Mouse (Mus musculus) heart, embryonic 15.5 days (tissue): ENCODE data around the gene Tbl2. TPM values are rescaled to one million over a fixed set of nuclear protein-coding genes. Genes with fewer than 3 reads are reported as not detected.

Experiments used
- microRNA-seq: library from miRNA; unstranded; fragments of <30 nt; microRNA quantifications from one replicate; pipeline ENCODE4, GENCODE M21; 2016
- polyA plus RNA-seq: library from polyadenylated mRNA; unstranded; fragments of >200 nt; fragmentation: Nextera tagmentation; extraction: Ambion mirVana; gene quantifications from 2 replicates; pipeline ENCODE4 v1.2.1, GENCODE M21; 2015

Gene Tbl2
- polyA plus RNA-seq, 1 experiment from 2014 or later = 17.2 TPM

Small RNA genes within 50 kb of the gene (microRNA-seq; reads per million reads assigned to microRNA genes)
- not detected for gene Gm25315

Other genes starting within 250 kb of the Tbl2 start
- gene Tmem270, start 242.9 kb upstream of the Tbl2 start, polyA plus RNA-seq = not detected in 2 replicates
- gene Cldn13, start 234.1 kb upstream of the Tbl2 start, polyA plus RNA-seq = 0.43 and 1.9 TPM in 2 replicates
- gene Mettl27, start 217.3 kb upstream of the Tbl2 start, polyA plus RNA-seq = 6.6 and 11.7 TPM in 2 replicates
- gene Cldn4, start 202.7 kb upstream of the Tbl2 start, polyA plus RNA-seq = 1.1 and 4.2 TPM in 2 replicates
- 7.7 and 18.1 TPM in 2 replicates for gene Cldn3, start 163.4 kb upstream of the Tbl2 start, polyA plus RNA-seq
- 70.0 and 74.5 TPM in 2 replicates for gene Abhd11, start 140.5 kb upstream of the Tbl2 start, polyA plus RNA-seq
- gene Stx1a, start 126.2 kb upstream of the Tbl2 start, polyA plus RNA-seq = 6.2 and 10.2 TPM in 2 replicates
- gene Dnajc30, start 85.5 kb upstream of the Tbl2 start, polyA plus RNA-seq = 27.2 and 32.1 TPM in 2 replicates
- gene Bud23, start 84.7 kb upstream of the Tbl2 start, polyA plus RNA-seq = 49.4 and 68.2 TPM in 2 replicates
- gene Vps37d, start 71.4 kb upstream of the Tbl2 start, polyA plus RNA-seq = 2.5 and 4.1 TPM in 2 replicates
- gene Mlxipl, start 59.8 kb upstream of the Tbl2 start, polyA plus RNA-seq = 1.4 and 2.2 TPM in 2 replicates
- gene Bcl7b, start 18.6 kb downstream of the Tbl2 start, polyA plus RNA-seq = 39.3 and 39.4 TPM in 2 replicates
- 20.9 and 25.8 TPM in 2 replicates for gene Baz1b, start 37.6 kb downstream of the Tbl2 start, polyA plus RNA-seq
- gene Fzd9, start 101.6 kb downstream of the Tbl2 start, polyA plus RNA-seq = 5.0 and 7.4 TPM in 2 replicates
- 0.15 TPM in 1 of 2 replicates, not detected in the other for gene Fkbp6, start 200.4 kb downstream of the Tbl2 start, polyA plus RNA-seq
- not detected in 2 replicates for gene Trim50, start 203.6 kb downstream of the Tbl2 start, polyA plus RNA-seq
- gene Nsun5, start 220.3 kb downstream of the Tbl2 start, polyA plus RNA-seq = 19.6 and 23.7 TPM in 2 replicates
- 7.0 and 9.5 TPM in 2 replicates for gene Pom121, start 244.9 kb downstream of the Tbl2 start, polyA plus RNA-seq